Mouse (Mus musculus): Measurements from ENCODE around the gene Nucks1. TPM values are rescaled to one million over a fixed set of nuclear protein-coding genes. Genes with fewer than 3 reads are reported as not detected.

Gene Nucks1
- total and polyA plus RNA-seq, 3 experiments: 87.4 to 267 (median 96.9) TPM

DNA sequence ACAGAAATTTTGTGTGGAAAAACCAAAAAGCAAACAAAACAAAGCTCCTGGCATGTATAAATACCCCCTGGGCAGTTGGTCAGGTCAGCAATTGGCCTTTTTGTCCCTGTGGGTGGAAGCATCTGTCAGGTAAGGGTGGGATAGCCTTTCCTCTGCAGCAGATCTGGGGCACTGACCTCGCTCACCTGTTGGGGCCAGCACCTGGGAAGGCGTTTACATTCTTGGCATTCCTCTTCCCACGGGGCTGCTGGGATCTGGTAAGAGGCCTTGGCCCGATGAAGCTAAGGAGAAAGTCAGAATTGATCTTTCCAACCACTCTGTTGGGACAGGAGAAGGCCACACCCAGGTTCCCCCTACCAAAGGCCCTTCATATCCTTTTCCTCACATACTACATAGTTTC is 59.5 kb downstream of the Nucks1 start:
- Histone ChIP-seq H3K27me3 (replicated peaks) (peaks cover 90% of the 10 kb centered on the region), H3K9ac (ENCODE audit: insufficient read depth, low read depth) (no peak overlapping the region), H3K9me3 (replicated peaks; ENCODE audit: low read length) (no peaks in the 10 kb centered on the region), H3K36me3 (replicated peaks in 1 of 2; ENCODE audit: control insufficient read depth in 1 of 2, insufficient read depth in 1 of 2, low read length in 1 of 2) (no peaks in the 10 kb centered on the region), H3K79me2 (replicated peaks; ENCODE audit: control insufficient read depth, extremely low read depth, insufficient read depth, poor library complexity, severe bottlenecking) (no peaks in the 10 kb centered on the region), H3K4me1 (ENCODE audit: control insufficient read depth in 1 of 2, insufficient read depth in 2 of 2) (0 out of 4 replicates have a peak, but pooled peaks cover 0 to 4% of the 10 kb centered on the region in 2 experiments), H3K27ac (ENCODE audit: insufficient read depth, low read depth) (no peak overlapping the region), H3K4me3 (replicated peaks in 1 of 3; ENCODE audit: low read depth in 2 of 3, low read length in 2 of 3, poor library complexity in 1 of 3) (no peak overlapping the region), H3K4me2 (ENCODE audit: insufficient read depth, low read depth, poor library complexity, severe bottlenecking) (no peak overlapping the region)
- TF ChIP-seq MXI1 (IDR thresholded peaks at IDR 0.05; ENCODE audit: low read depth, low read length) (no peak), NRF1 (IDR thresholded peaks at IDR 0.05; ENCODE audit: low read depth, low read length) (no peak), CHD1 (IDR thresholded peaks at IDR 0.05; ENCODE audit: low read depth, low read length) (no peak), E2F4 (IDR thresholded peaks at IDR 0.05; ENCODE audit: insufficient replicate concordance, low read depth, low read length) (no peak), ETS1 (conservative IDR thresholded peaks at IDR 0.05; ENCODE audit: low read depth, low read length) (no peak), MYC (IDR thresholded peaks at IDR 0.05; ENCODE audit: low read depth, low read length) (no peak), MAX (IDR thresholded peaks at IDR 0.05; ENCODE audit: low read length) (no peak), SIN3A (IDR thresholded peaks at IDR 0.05; ENCODE audit: low read length) (no peak), GABPA (IDR thresholded peaks at IDR 0.05; ENCODE audit: insufficient replicate concordance, low read depth, low read length) (no peak), NELFE (IDR thresholded peaks at IDR 0.05; ENCODE audit: low read depth, low read length) (no peak), ZC3H11A (IDR thresholded peaks at IDR 0.05; ENCODE audit: low read depth, low read length) (no peak), SMC3 (IDR thresholded peaks at IDR 0.05; ENCODE audit: low read depth, low read length) (no peak), POLR2A (IDR thresholded peaks at IDR 0.05; ENCODE audit: low read depth, low read length) (no peak)
- no peak for DNase-seq (ENCODE audit: extremely low read depth)
- dilution Hi-C loops (cut with MboI; ENCODE audit: extremely low pct_ligation_motif_present, extremely low pct_unique_long_range_greater_than_20kb, low sequenced_read_pairs): no loop called here
- in situ Hi-C loops (cut with MboI; ENCODE audit: low pct_ligation_motif_present, low pct_unique_long_range_greater_than_20kb, low sequenced_read_pairs): no loop called here

DNA sequence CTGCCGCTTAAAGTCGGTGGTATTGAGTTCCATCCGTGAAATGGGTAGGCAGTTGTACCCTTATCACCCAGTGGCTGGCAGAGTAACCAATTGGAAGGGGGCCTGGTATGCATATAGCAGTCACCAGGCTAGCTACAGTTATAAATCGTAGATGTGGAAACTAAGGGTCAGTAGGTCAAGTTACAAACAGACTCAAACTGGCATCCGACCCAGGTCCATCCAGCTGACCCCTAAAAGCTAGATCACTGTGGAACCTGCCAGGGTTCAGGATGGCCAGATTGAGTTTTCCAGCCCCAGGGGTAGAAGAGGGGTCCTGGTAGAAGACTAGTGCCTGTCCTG is 60.0 kb downstream of the Nucks1 start:
- H3K4me1 ChIP-seq (ENCODE audit: control insufficient read depth in 1 of 2, insufficient read depth in 2 of 2): 0 out of 4 replicates have a peak, but pooled peaks cover 0 to 4% of the 10 kb centered on the region in 2 experiments
- dilution Hi-C loops (cut with MboI; ENCODE audit: extremely low pct_ligation_motif_present, extremely low pct_unique_long_range_greater_than_20kb, low sequenced_read_pairs): no loop called here
- H3K9me3 ChIP-seq (replicated peaks; ENCODE audit: low read length): no peaks in the 10 kb centered on the region
- H3K9ac ChIP-seq (ENCODE audit: insufficient read depth, low read depth): no peak overlapping the region
- TF ChIP-seq POLR2AphosphoS2 (IDR thresholded peaks at IDR 0.05; ENCODE audit: low read depth, low read length): no peak
- H3K27me3 ChIP-seq (replicated peaks): peaks cover 90% of the 10 kb centered on the region
- no peak overlapping the region for H3K27ac ChIP-seq (ENCODE audit: insufficient read depth, low read depth)
- no peaks in the 10 kb centered on the region for H3K36me3 ChIP-seq (replicated peaks in 1 of 2; ENCODE audit: control insufficient read depth in 1 of 2, insufficient read depth in 1 of 2, low read length in 1 of 2)
- H3K4me3 ChIP-seq (replicated peaks in 1 of 3; ENCODE audit: low read depth in 2 of 3, low read length in 2 of 3, poor library complexity in 1 of 3): no peak overlapping the region
- in situ Hi-C loops (cut with MboI; ENCODE audit: low pct_ligation_motif_present, low pct_unique_long_range_greater_than_20kb, low sequenced_read_pairs): no loop called here
- DNase-seq (ENCODE audit: extremely low read depth): no peak
- no peak overlapping the region for H3K4me2 ChIP-seq (ENCODE audit: insufficient read depth, low read depth, poor library complexity, severe bottlenecking)
- no peaks in the 10 kb centered on the region for H3K79me2 ChIP-seq (replicated peaks; ENCODE audit: control insufficient read depth, extremely low read depth, insufficient read depth, poor library complexity, severe bottlenecking)

Measured in CH12.LX (cell line).